Mouse (Mus musculus) brain, adult 2 months (tissue): Measurements from ENCODE around the gene Inpp5e.
A peak's percentile ranks its signal among the peaks of the same experiment; 100 is the strongest.
"Not testable (repeated sequence)": the region's sequence is repeated elsewhere in the genome, so short reads cannot be mapped to it uniquely, and the experiment has no call there.

Source experiments
- DNase-seq: peaks from one replicate; pipeline ENCODE4 v3.0.0; 2011; ENCODE audit warnings: low read depth, low spot score

The Inpp5e gene

DNA sequence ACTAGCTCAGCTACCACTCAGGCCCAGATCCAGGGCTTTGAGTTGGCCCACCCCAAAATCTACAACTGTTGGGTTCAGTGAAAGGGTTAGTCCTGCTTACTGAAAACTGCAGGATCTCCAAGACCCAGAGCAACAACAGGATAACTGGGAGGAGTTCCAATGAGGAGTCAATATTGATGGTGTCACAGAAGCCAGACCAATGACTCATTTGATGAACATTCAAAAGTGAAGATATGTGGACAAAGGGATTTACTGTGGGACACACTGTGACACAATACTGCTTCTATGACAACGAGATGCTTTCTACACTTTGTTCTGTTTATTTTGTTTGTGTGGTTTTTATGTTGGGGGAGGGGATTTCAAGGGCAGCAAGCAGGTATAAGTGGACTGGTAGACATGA lies 9.1 kb upstream of the Inpp5e start:
- no peak for DNase-seq

DNA sequence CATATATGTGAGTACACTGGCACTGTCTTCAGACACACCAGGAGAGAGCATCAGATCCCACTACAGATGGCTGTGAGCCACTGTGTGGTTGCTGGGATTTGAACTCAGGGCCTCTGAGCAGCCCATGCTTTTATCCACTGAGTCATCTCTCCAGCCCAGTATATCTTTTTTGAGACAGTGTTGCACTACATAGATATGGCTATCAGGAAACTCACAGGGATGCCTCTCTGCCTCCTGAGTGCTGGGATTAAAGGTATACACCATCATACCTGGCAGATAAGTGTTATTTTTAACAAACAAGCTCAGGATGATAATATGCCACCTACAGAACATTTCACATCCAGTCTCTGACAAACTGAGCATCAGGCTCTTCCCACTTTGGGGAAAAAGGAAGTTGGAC lies 8.1 kb upstream of the Inpp5e start:
- no peak for DNase-seq

DNA sequence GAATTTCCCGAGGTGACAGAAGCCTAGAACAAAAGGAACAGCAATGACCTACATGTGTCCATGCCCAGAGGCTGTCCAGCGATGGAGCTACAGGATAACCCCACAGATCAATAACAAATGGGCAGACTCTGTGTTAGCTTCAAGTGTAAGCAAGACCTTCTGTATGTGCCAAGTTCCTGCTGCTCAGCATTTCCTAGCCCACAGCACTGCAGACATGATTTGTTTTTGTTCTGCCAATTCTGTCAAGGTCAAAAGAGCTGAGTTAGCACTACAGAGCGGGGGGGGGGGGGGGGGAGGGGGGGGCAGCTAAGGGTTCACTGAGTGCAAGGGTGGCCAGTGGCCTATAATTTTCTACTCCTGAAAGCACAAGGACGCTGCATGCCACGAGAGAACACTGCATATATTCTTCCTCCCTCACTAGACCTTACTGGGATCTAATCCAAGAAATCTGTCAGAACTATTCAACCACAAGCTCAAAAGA lies 2.0 kb upstream of the Inpp5e start:
- DNase-seq: peak; percentile 74

DNA sequence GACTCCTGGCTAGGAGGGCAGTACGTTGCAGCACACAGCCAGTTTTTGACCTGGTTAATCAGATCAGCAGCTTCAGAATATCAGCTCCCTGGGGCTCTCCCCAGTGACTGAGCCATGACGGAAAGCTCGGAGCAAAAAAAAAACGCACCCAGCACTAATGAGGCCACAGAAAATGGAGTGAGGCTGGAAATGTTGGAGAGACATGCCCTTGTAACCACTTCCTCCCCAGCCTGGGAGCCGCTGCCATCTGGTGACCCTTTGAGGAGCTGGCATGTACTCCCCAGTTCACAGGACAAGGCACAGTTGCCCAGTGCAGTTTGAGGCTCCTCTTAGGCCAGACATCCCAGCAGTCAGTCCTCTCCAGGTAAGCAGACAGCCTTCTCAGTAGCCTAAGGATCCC lies 1.1 kb upstream of the Inpp5e start:
- DNase-seq: peak; percentile 68

DNA sequence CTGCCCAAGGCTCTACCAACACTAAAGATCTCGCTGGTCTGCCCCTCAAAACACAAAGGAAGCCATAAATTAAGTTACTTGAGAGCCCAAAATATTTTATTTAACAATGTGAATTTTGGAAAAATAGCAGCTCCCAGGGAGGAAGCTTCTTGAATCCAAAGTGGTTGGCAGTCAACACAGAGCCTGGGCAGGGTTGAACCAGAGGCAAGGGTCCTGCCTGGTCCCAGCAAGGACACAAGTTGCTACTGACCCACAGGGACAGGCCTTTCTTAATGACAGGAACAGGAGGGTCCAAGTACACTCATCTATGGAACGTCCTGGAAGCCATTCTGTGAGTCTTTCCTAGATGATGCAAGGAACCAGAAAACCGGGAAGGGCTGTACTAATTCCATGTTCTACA lies 359 bp upstream of the Inpp5e start:
- no peak for DNase-seq

DNA sequence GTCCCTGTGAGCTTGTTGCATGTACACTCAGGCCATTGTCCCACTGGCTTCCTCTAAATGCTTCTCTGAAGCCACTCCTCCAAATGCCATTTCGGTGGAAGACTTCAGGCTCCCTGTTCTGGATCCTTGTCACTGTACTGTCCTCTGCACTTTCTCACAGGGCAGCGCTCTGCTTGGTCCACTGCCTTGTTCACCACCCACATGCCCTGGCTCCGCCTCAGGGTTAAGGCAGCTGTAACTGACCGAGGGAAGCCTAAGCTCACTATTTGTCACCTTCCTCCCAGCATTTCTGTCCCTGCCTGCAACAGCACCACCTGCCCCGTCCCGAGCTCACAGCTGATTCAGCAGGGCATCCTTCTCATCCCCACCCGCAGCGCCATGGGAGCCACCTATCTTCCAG lies 5.7 kb downstream of the Inpp5e start:
- no peak for DNase-seq

DNA sequence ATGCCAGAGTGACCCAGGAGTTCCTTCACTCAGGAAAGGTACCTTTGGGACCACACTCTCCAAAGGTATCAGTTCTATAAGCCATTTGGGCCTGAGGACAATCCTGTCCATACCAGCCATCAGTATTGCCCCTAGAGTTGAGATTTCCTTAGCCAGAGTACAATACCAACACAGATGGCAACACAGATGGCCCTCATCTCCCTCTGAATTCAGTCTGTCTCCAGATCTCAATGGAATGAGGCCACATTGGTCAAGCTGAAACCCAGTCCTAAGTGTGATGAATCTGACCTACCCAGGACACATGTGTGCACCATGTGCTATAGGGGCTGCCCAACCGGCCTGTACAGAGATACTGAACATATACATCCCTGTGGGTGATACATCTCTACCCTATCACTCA lies 6.7 kb downstream of the Inpp5e start:
- peak; percentile 86 for DNase-seq

DNA sequence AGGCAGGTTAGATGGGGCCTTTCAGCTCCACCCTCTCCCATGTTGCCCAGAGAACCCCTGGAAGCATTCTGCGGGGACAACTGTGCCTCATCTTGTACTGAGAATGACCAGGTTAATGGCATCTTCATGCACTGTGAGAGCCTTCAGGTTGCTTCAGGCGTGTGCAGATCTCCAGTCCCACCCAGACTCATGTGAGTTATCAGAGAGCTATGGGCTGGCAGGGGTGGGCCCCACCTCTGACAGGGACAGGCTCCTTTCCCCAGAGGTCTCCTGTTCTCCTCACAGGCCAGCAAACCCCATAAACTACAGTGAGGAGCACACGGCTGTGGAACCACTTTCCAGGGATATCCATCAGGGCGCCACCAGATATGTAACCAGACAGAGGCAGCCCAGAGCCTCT lies 8.0 kb downstream of the Inpp5e start:
- no peak for DNase-seq

DNA sequence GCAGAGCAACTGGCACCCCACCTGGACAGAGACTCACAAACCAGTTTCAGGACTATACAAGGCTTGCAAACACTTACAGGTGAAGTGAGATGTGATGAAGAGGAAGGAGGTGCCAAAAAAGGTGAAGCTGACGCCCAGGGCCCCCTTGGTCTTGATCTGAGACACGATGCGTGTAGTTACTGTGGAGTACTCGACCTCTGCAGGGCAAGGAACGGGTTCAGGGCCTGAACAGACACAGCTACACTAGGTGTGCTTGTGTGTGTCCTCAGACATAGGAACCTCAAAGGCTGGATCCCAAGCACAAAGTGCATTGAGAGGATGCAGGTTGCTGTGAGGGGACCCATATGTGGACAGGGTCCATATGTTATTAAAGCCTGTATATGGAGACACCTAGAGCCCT lies 8.7 kb downstream of the Inpp5e start:
- DNase-seq: no peak

DNA sequence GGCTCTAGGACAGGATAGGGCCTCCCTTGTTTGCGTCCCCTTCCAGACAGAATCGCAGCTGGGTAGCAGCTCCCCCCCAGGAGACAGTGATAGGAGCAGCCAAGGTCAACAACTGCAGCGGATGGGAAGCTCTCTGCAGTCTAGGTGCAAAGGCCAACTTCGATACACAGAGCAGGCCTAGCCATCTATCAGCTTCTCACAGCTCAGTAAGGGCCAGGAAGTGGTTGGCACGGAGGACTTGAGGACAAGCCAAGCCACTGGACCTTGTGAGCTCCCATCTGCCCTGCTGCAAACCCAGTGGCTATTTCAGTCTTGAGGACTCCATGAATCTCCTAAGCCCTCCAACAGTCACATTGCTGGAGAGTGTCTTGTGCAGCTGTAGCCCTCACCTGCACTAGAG lies 9.4 kb downstream of the Inpp5e start:
- DNase-seq: peak; percentile 24

DNA sequence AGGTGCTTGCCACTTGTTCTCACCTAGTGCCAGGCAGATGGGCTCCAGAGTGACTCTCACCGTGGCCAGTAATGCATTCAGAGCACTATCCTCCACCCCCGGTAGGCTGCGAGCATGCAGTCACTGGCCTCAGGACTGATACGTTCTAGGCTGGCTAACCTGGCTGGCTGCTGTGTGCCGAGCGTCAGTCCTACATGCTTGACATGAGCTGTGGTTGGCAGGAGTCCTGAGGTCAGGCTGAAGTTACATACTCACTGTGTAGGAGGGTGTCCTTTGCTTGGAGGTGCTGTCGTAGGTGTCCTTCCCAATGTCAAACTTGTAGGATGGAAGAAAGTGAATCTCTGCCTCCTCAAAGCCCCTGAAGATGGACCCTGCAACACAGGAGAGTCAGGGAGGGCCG lies 10.0 kb downstream of the Inpp5e start:
- no peak for DNase-seq

DNA sequence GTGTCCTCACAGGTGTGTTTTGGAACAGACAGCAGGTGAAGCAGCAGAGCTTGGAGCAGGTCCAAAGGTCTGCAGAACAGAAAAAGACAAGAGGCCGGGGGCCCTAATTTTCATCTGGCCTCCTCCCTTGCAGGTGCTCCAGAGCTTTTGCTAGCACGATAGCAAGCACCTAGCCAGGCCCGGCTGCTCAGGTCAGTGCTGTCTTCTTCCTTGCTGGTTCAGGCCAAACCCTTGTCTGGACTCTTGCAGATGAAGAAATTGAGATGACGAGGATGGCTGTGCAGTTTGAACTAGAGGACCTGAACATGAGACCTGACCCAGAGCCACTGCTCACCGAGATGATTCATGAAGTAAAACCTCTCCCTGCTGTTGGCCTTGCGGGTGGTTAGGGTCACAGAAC lies 17.4 kb downstream of the Inpp5e start:
- DNase-seq: no peak

DNA sequence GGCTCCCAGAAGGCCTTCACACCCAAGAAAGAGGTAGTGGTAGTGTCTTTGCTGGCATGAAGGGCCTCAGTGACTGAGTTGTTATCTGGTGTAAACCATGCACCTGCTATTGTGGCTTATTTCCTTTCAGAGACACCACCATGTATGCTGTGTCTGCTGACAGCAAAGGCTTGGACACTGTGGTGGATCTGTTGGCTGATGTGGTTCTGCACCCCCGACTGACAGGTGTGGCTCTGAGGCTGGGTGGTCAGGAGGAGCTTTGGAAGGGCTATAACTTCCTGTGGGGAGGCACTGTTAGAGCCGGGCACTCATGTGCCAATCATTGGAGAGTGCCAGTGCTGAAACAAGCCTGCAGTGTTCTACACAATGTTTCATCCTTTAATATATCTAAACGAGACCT lies 18.0 kb downstream of the Inpp5e start:
- DNase-seq: no peak

DNA sequence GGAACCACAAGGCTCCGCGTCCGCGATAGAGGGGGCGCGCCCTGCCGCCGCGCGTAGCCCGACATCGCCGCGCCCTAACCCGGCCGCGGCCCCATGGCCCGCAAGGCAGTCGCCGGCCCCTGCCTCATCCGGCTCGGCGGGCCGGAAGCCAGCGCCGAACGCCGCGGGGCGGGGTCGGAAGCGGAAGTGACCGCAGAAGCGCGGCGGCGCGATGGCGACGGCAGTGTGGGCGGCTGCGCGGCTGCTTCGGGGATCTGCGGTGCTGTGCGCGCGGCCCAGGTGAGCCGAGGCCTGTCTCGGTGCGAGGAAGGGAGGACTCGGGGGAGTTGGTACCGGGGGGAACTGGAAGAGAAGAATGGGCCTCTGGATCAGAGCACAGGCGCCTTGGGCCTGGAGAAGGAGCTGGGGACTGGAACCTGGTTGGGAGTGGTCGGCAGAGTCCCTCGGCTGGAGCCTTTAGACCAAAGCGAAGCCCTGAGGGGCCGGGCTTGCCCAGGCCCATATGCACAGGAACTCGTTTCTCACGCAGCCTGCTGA lies 19.8 kb downstream of the Inpp5e start, which contains the start of the genes Entr1 and Pmpca:
TSS of gene Entr1 (minus strand) at position 163 of the 537 bp plus-strand sequence.
TSS of gene Pmpca (plus strand) at position 186 of the 537 bp plus-strand sequence.
- DNase-seq: peak; percentile 92

DNA sequence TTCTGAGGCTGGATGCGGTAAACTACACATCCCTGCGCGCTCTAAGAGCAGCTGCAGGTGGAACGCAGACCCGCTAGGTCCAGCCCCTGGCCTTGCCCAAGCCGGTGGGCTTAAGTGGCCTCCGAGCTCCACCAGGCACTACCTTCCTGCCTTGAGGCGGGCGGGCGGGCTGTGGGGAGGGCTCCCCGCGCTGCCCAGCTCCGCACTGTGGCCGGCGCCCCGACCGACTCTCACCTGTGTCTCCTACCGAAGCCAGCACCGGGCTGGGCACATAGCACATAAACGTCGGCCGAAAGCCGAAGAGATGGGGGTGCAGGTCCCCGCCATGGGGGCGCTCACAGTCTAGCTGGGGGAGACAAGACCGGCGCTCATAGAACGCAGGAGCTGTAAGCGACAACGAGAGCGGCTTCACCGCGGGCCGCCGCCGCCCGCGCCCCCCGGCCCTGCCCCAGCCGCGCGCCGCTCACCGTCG lies 20.3 kb downstream of the Inpp5e start:
- no peak for DNase-seq

DNA sequence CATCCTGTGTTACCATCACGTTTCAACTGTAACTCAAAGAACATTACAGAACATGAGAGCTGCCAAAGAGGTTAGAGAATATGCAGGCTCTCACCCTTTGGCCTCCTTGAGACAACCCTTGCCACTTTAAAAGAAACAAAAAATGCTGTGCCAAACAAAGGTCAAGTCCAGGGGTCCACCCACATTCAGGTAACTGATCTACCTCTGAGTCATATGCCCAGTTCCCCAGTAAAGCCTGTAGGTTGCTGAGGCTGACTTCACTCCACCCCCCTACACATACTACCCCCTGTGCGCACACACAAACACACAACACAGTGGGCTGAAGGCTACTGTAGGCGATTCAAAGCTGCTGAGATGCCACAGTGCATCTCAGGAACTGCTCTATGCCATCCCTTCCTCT lies 21.3 kb downstream of the Inpp5e start:
- no peak for DNase-seq

DNA sequence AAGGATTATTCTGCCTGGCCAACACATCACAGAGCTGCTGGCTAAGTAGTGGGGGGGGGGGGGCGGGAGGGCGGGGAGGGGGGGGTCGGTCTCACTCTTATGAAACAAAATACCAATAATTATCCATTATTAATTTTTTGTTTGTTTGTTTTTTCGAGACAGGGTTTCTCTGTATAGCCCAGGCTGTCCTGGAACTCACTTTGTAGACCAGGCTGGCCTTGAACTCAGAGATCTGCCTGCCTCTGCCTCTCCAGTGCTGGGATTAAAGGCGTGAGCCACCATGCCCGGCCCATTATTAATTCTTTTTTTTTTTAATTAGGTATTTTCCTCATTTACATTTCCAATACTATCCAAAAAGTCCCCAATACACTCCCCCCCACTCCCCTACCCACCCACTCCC lies 28.1 kb downstream of the Inpp5e start:
- DNase-seq: not testable (repeated sequence)

DNA sequence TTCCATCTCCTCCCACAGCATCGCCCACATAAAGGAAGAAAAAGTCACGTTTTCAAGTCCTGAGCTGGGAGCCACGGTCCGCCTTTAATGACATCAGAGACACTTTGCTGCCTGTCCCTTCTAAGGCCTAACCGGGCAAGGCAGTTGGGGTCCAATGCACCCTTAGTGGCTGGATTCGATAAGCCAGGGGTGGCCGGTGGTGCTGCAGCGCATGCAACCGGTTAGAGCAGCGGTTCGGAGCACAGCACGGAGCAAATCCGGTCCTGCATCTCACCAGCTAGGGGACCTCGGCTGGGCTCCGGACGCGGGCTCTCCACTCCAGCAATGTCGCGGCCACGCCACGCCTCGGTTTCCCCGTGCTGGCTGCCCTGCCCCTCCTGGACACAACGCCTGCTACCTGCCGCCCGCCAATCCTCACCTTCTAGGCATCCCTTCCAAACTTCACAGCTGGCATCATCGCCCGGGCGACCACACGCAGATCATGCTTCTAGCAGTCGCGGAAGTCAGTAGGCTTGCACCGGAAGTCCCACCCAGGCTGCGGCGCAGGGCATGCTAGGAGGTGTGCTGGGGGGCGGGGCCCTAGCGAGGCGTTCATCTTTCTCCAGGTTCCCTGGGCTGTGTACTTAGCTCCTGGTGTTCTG lies 28.8 kb downstream of the Inpp5e start, which contains the start of gene Snapc4:
TSS of gene Snapc4 (minus strand) at position 523 of the 641 bp plus-strand sequence.
- DNase-seq: peak; percentile 94

DNA sequence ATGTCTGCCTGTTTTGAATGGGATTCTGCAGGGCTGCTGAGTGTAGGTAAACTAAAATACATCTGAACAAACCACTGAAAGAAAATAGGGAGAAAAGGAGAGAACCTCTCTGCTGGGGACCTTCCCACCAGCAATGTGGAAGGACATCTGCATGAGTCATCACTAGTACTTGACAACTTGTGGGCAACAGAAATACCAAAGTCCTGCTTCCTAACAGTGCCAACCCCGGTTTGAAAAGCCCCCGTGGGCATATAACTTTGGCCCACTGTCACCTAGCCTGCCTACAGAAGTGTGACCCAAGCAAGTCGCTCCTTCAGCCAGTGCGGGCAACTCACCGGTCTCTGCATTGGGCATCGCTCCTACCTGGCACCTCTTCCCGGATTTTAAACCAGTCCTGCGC lies 36.6 kb downstream of the Inpp5e start:
- DNase-seq: no peak

DNA sequence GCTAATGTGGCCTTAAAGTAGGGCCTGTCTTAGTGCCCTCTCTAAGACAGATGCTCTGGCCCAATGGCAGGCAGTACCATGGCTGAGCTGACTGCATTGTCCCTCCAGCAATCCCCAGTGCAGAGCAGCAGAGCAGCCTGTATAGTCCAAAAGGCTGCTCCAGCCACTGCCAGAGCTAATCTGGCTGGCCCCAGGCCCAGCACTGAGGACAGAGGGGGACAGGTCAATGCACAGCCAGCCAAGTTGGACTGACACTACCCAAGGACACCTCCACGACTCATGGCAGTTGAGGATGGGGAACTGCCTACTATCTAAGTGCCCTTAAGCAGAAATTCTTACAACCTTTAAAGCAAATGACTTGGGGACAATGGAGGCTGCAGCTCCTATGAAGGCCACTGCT lies 40.4 kb downstream of the Inpp5e start:
- DNase-seq: no peak

DNA sequence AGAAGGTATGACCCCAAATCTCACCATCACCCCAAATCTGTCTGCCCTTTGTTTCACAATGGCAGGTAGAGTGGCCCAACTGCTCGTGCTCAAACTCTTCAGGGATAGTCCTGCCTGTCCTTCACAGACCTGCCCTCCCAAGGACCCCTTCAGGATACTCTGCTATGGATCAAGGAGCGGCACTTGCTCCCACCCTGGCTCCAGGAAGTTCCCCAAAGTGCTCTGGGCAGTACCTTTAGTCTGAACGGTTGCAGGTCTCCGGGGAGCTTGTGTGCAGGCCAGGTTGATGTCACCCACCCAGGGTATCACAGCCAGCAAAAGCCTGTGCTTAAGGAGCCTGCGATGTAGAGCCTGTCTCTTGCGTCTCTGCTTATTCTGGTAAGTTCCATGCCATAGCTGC lies 41.1 kb downstream of the Inpp5e start:
- DNase-seq: no peak

DNA sequence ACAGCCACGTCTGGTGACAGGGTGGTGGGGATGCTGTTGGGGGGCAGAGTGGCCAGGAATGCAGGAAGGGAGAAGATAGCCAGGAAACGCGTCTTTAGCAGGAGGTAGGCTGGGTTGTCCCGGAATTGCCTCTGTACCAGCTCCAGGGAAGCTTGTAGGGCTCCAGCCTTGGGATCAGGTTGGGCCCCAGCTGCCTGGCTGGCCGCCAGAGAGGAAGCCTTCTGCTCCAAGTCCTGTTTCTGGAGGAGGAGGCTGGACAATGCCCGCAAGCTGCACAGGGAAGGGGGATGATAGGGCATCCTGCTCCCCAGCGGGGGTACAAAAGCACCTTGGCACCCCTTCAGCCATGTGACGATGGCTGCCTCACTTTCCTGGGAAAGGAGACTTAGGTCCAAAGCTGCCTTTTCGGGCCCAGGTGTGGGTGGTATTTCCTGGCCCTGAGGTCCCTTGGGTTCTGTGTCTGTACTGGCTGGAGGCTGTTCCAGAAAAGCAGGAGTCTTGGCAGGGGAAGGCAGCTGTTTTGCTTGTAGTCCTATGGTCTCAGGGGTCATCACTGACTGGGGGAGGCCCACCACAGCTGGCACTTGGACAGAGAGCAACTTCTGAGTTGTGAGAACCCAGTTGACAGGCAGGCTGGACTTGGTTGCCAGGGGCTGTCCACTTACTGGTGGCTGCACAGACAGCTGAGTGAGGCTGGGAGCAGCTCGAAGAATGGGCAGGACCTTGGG lies 44.1 kb downstream of the Inpp5e start:
- peak; percentile 62 for DNase-seq

DNA sequence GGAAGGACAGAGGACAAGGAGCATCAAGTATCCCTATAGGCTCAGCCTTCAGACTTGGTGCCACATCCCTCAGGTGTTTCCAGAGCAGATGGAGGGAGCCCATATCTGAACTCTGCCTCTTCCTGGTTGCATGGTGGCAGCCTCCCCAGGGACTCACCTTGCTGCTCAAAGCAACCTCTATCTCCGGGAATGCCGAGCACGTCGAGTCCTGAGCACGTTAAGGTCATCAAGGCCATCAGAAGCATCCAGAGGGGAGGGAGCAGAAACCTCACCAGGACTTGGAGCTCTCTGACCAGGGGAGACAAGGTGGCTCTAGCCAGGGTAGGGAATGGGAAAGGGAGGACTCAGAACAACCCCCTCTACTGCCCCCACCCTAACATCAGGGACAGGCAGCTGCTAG lies 45.5 kb downstream of the Inpp5e start:
- no peak for DNase-seq
